In genomic region chr4:152022506-152022905, GRCm38 (mm10) we compare ENCODE assay signal across 22 mouse cellular contexts. TPM values are rescaled to one million over a fixed set of nuclear protein-coding genes. Genes with fewer than 3 reads are reported as not detected.
A peak's percentile ranks its signal among the peaks of the same experiment; 100 is the strongest.
DNase-seq lines count a peak whose midpoint lies in the region; ATAC-seq lines count a peak whose summit lies in the region.
"Had no signal": no experiment of that assay in that cellular context is flagged by ENCODE, and none has a peak within 500 bp of the region (broad histone marks: within the 10 kb centered on the region; RNA-seq: fewer than 3 reads in every experiment).

No protein-coding gene starts in this region.

- H3K36me3 ChIP-seq in heart, embryonic 11.5 days (ENCODE audit: control insufficient read depth, insufficient read depth, low read length), result peaks cover 22% of the 10 kb centered on the region

- H3K4me3 ChIP-seq in heart, embryonic 11.5 days (ENCODE audit: low read depth, low read length), result no peak overlapping the region
- H3K4me3 ChIP-seq: embryonic facial prominence, embryonic 13.5 days; forebrain, embryonic 12.5 days; heart, embryonic 12.5 days; hindbrain, embryonic 12.5 days had no signal

- DNase-seq in cerebellum, adult 9-10 months, result peak; percentile 52
- DNase-seq in heart, adult 8-10 months (ENCODE audit: low spot score), result no peak
- DNase-seq in right cerebral cortex, adult 18-20 months, result peak; percentile 37
- no peak for DNase-seq in right cerebral cortex, postnatal 14 days
- DNase-seq: adrenal gland, postnatal 14 days; embryo, embryonic 11 days; gastrocnemius, postnatal 10 days; heart, adult 18-20 months; heart, postnatal 36 days; kidney, adult 11 months had no signal

- H3K9ac ChIP-seq in heart, embryonic 11.5 days (ENCODE audit: low read depth, low read length), result peak overlapping the region; percentile 7; the same call in 1 of the 2 replicates
- H3K9ac ChIP-seq: embryonic facial prominence, embryonic 13.5 days; forebrain, embryonic 12.5 days; heart, embryonic 12.5 days; hindbrain, embryonic 12.5 days had no signal

- ATAC-seq in cerebellum, adult (ENCODE audit: insufficient number of reproducible peaks, low FRiP score, low TSS enrichment), result no peak
- ATAC-seq in heart, embryonic 11.5 days (replicated peaks; ENCODE audit: insufficient number of reproducible peaks, low FRiP score, low TSS enrichment), result no peak
- ATAC-seq: activated CD4-positive, CD25-positive, alpha-beta regulatory T cell, adult 4 months; forebrain, embryonic 16.5 days; hindbrain, embryonic 16.5 days; Patski had no signal

- 81% methylated on average over 8 of the region's 8 CpGs for WGBS in heart, embryonic 11.5 days (ENCODE audit: insufficient replicate concordance)

- H3K9me3 ChIP-seq in heart, embryonic 11.5 days (replicated peaks; ENCODE audit: control insufficient read depth, low read length), result no peaks in the 10 kb centered on the region
- H3K9me3 ChIP-seq: embryonic facial prominence, embryonic 13.5 days; forebrain, embryonic 12.5 days; heart, embryonic 12.5 days; hindbrain, embryonic 12.5 days had no signal

- no peak overlapping the region for H3K27ac ChIP-seq in heart, embryonic 11.5 days (ENCODE audit: low read depth, low read length)
- H3K27ac ChIP-seq: embryonic facial prominence, embryonic 13.5 days; forebrain, embryonic 12.5 days; hindbrain, embryonic 12.5 days had no signal

- H3K4me2 ChIP-seq in heart, embryonic 11.5 days, result no peak overlapping the region
- H3K4me2 ChIP-seq: embryonic facial prominence, embryonic 13.5 days; forebrain, embryonic 12.5 days; heart, embryonic 12.5 days; hindbrain, embryonic 12.5 days had no signal

- no peaks in the 10 kb centered on the region for H3K27me3 ChIP-seq in heart, embryonic 11.5 days (ENCODE audit: control insufficient read depth, insufficient read depth, low read length)
- H3K27me3 ChIP-seq: CH12.LX; embryonic facial prominence, embryonic 13.5 days; forebrain, embryonic 12.5 days; heart, embryonic 12.5 days; hindbrain, embryonic 12.5 days; Patski had no signal

- peaks cover 25% of the 10 kb centered on the region for H3K4me1 ChIP-seq in heart, embryonic 11.5 days (ENCODE audit: control insufficient read depth, insufficient read depth, low read length)

RNA-seq across cellular contexts. Expression of gene Zbtb48, which starts 5.0 kb away (rescaled TPM):
- polyA plus RNA-seq in heart, embryonic 11.5 days (2014; fragmentation: Nextera tagmentation; extraction: Ambion mirVana), result 11.8 and 12.2 TPM in 2 replicates
- total RNA-seq in heart, adult 8-10 months (2022), result 1 to 10 TPM; 3.8 to 5.7 (median 5.0) TPM

RNA-seq across cellular contexts. Expression of gene Klhl21, which starts 13.9 kb away (rescaled TPM):
- polyA plus RNA-seq in heart, embryonic 11.5 days (2014; fragmentation: Nextera tagmentation; extraction: Ambion mirVana), result 11.4 and 17.8 TPM in 2 replicates
- 100 to 1,000 TPM in 1 of 4 experiments, 10 to 100 TPM in 3; 87.7 to 109 (median 93.7) TPM for total RNA-seq in heart, adult 8-10 months (2022)

RNA-seq across cellular contexts. Expression of gene Tas1r1, which starts 15.9 kb away (rescaled TPM):
- 0.14 and 0.16 TPM in 2 replicates for polyA plus RNA-seq in heart, embryonic 11.5 days (2014; fragmentation: Nextera tagmentation; extraction: Ambion mirVana)
- total RNA-seq in heart, adult 8-10 months (2022), result not detected
- total RNA-seq: adrenal gland, adult 18-20 months; adrenal gland, postnatal 14 days; heart, postnatal 36 days had no signal
- polyA plus RNA-seq: activated CD4-positive, CD25-positive, alpha-beta regulatory T cell, adult 4 months had no signal

RNA-seq across cellular contexts. Expression of gene Nol9, which starts 16.6 kb away (rescaled TPM):
- 18.0 and 19.0 TPM in 2 replicates for polyA plus RNA-seq in heart, embryonic 11.5 days (2014; fragmentation: Nextera tagmentation; extraction: Ambion mirVana)
- total RNA-seq in heart, adult 8-10 months (2022), result 10 to 100 TPM in 1 of 4 experiments, 1 to 10 TPM in 3; 8.3 to 10.0 (median 9.4) TPM

RNA-seq across cellular contexts. Expression of gene Phf13, which starts 26.4 kb away (rescaled TPM):
- 14.3 and 21.7 TPM in 2 replicates for polyA plus RNA-seq in heart, embryonic 11.5 days (2014; fragmentation: Nextera tagmentation; extraction: Ambion mirVana)
- total RNA-seq in heart, adult 8-10 months (2022), result 1 to 10 TPM; 4.6 to 5.7 (median 5.1) TPM

Comparison
In these comparisons a context has a peak if more than half of its experiments do, and no peak if none do; other contexts are left out.
1. DNase-seq: peak in cerebellum, adult 9-10 months (single experiment) and right cerebral cortex, adult 18-20 months (single experiment); none in heart, adult 8-10 months (single experiment) and right cerebral cortex, postnatal 14 days (single experiment).